Mouse (Mus musculus) CH12F3 (cell line): ENCODE measurements around the gene Rai1.

Source experiments
- in situ Hi-C: fragments of 300-500 bp; cut with MboI; formaldehyde crosslinking; loops from 2 replicates; pipeline ENCODE4 v1.14.3; 2020; ENCODE audit warnings: low sequenced_read_pairs

Gene Rai1

GRCm38 (mm10) chr11:60185396-60186231, 80.8 kb downstream of the Rai1 start:
- in situ Hi-C loops, result no loop called here

DNA sequence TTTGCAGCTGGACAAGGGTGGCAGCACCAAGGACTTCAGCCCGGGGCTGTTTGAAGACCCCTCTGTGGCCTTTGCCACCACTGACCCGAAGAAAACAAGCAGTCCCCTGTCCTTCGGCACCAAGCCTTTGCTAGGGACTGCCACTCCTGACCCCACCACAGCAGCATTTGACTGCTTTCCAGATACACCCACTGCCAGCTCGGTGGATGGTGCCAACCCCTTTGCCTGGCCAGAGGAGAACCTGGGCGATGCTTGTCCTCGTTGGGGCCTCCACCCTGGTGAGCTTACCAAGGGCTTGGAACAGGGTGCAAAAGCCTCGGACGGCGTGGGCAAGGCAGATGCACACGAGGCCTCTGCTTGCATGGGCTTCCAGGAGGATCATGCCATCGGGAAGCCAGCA, 82.3 kb downstream of the Rai1 start:
- in situ Hi-C loops, result no loop called here

DNA sequence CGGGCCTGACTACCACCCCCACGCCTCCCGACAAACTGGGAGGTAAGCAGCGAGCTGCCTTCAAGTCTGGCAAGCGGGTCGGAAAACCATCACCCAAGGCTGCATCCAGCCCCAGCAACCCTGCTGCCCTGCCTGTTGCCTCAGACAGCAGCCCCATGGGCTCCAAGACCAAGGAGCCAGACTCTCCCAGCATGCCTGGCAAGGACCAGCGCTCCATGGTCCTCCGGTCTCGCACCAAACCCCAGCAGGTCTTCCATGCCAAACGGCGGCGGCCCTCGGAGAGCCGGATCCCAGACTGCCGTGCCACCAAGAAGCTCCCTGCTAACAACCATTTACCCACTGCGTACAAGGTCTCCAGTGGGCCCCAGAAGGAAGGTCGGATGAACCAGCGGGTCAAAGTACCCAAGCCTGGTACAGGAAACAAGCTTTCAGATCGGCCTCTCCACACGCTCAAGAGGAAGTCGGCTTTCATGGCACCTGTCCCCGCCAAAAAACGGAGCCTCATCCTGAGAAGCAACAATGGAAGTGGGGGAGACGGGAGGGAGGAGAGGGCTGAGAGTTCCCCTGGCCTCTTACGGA, 83.6 kb downstream of the Rai1 start:
- in situ Hi-C loops, result no loop called here

DNA sequence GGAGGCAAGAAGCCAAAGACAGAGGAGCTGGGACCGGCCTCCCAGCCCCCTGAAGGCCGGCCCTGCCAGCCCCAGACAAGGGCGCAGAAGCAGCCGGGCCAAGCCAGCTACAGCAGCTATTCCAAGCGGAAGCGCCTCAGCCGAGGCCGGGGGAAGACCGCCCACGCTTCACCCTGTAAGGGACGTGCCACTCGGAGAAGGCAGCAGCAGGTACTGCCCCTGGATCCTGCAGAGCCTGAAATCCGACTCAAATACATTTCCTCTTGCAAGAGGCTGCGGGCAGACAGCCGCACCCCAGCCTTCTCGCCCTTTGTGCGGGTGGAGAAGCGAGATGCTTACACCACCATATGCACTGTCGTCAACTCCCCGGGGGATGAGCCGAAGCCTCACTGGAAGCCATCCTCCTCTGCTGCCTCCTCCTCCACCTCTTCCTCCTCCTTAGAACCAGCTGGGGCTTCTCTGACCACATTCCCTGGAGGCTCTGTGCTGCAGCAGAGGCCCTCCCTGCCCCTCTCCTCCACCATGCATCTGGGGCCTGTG, 84.8 kb downstream of the Rai1 start:
- in situ Hi-C loops, result no loop called here

- in situ Hi-C loops, result no loop called here
Measured at GRCm38 (mm10) chr11:60190055-60190641, 85.3 kb downstream of the Rai1 start.

DNA sequence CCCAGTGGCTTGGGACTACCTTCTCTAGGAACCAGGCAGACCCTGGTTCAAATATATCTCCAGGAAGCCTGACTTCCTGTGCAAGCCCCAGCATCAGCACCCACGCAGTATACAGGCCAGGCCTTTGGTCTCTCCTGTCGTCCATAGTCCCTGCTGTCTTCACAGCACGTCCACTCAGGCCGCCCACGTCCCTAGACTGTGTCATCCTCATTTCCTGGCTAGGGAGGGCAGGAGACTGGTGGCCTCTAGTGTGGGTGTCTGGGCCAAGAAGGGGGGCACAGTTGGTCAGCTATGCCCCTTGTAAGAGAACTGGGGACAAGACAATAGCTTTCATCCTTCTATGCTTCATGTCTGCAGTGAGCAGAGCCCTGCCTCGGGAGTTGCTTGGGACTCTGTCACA, 87.7 kb downstream of the Rai1 start:
- in situ Hi-C loops, result no loop called here

DNA sequence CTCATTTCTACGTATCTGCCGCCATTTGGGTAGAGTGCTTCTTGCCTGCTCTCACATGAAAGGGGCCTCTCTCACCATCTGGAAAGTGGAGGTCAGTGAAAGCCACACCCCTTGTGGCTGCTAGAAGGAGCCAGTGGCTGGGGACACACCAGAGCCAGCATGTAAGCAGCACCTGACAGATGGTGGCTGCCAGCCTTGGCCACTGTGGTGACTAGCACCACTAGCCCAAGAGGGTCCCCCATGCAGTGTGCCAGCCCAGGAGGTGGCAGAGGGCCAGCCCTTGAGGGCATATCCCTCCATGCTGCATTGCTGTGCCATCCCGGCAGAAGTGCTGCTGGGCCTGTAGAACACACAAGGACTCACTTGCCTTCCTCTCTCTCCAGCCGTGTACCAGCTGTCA, 88.7 kb downstream of the Rai1 start:
- in situ Hi-C loops, result no loop called here

- in situ Hi-C loops, result no loop called here
Measured at GRCm38 (mm10) chr11:60195108-60195507, 90.3 kb downstream of the Rai1 start.

- in situ Hi-C loops, result no loop called here
Measured at GRCm38 (mm10) chr11:60196344-60196743, 91.5 kb downstream of the Rai1 start.

GRCm38 (mm10) chr11:60197998-60198619, 93.3 kb downstream of the Rai1 start:
- in situ Hi-C loops, result no loop called here

GRCm38 (mm10) chr11:60198651-60199050, 93.8 kb downstream of the Rai1 start:
- in situ Hi-C loops, result no loop called here

DNA sequence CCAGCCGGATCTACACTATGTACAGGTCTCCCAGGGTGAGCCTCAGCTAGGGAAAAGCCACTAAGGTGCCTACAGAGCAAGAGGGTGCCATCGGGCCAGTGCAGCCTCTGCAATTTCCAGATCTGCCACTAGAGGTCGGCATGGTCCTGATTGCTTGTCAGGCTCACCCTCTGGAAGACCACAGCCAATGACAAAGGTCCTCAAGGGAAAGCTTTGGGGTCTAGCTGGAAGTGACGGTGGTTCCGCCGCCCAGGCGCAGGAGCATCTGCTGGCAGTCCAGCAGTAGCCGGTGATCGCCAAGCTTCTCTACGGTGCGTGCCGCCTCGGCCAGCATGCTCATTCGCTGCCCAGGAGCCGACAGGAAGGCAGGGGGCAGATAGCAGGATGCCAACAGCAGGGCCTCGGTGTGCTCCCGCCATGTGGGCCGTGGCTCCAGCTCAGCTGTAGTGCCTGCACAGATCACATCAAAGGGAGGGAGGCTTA, 94.9 kb downstream of the Rai1 start:
- in situ Hi-C loops, result no loop called here

DNA sequence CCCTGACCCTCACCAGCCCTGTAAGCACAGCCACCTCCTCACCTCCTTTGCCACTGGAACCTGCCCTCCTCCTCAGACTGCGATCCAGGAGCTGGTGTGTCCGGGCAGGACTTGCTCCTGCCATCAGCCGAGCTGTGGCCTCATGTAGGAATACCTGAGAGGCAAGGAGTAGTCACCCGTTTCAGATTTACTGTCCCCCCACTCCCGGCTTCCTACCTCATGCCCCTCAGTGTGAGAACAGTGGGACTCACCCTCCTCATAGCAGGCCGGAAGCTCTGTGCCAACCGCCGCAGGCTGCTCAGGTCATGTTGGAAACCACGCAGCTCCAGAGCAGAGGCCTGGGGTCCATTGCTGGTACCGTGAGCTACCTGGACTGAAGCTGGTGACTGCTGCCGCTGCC, 95.6 kb downstream of the Rai1 start:
- in situ Hi-C loops, result no loop called here

- in situ Hi-C loops, result no loop called here
Measured at GRCm38 (mm10) chr11:60202710-60203638, 98.2 kb downstream of the Rai1 start.

- in situ Hi-C loops, result no loop called here
Measured at GRCm38 (mm10) chr11:60205026-60205425, 100.2 kb downstream of the Rai1 start.

- in situ Hi-C loops, result no loop called here
Measured at GRCm38 (mm10) chr11:60206207-60206606, 101.4 kb downstream of the Rai1 start.

- in situ Hi-C loops, result no loop called here
Measured at GRCm38 (mm10) chr11:60208201-60208600, 103.4 kb downstream of the Rai1 start.

GRCm38 (mm10) chr11:60208712-60209111, 103.9 kb downstream of the Rai1 start:
- in situ Hi-C loops, result no loop called here

- in situ Hi-C loops, result no loop called here
Measured at GRCm38 (mm10) chr11:60209217-60209932, 104.6 kb downstream of the Rai1 start.

- in situ Hi-C loops, result no loop called here
Measured at GRCm38 (mm10) chr11:60209933-60210249, 105.1 kb downstream of the Rai1 start.
